In genomic region chr7:4724359-4724758, GRCm38 (mm10) we compare ENCODE assay signal across 16 mouse cellular contexts. TPM values are rescaled to one million over a fixed set of nuclear protein-coding genes. Genes with fewer than 3 reads are reported as not detected.
A peak's percentile ranks its signal among the peaks of the same experiment; 100 is the strongest.
DNase-seq lines count a peak whose midpoint lies in the region; ATAC-seq and TF ChIP-seq lines count a peak whose summit lies in the region.
"Had no signal": no experiment of that assay in that cellular context is flagged by ENCODE, and none has a peak within 500 bp of the region (broad histone marks: within the 10 kb centered on the region; RNA-seq: fewer than 3 reads in every experiment).

No protein-coding gene starts in this region.

- H3K27me3 ChIP-seq in lung, embryonic 14.5 days (ENCODE audit: insufficient read depth, low read length), result no peaks in the 10 kb centered on the region
- H3K27me3 ChIP-seq in stomach, embryonic 15.5 days (replicated peaks), result no peaks in the 10 kb centered on the region
- H3K27me3 ChIP-seq in midbrain, embryonic 11.5 days (ENCODE audit: control insufficient read depth, insufficient read depth, low read length), result no peaks in the 10 kb centered on the region
- H3K27me3 ChIP-seq: embryonic facial prominence, embryonic 13.5 days; forebrain, embryonic 12.5 days; limb, embryonic 15.5 days; midbrain, embryonic 15.5 days; Patski had no signal

- H3K9ac ChIP-seq in lung, embryonic 14.5 days, result no peak overlapping the region
- no peak overlapping the region for H3K9ac ChIP-seq in stomach, embryonic 15.5 days
- no peak overlapping the region for H3K9ac ChIP-seq in midbrain, embryonic 11.5 days (ENCODE audit: low read length)

- no peak overlapping the region for H3K4me2 ChIP-seq in lung, embryonic 14.5 days
- peak overlapping the region; percentile 59 for H3K4me2 ChIP-seq in stomach, embryonic 15.5 days
- H3K4me2 ChIP-seq in midbrain, embryonic 11.5 days, result no peak overlapping the region

- no peaks in the 10 kb centered on the region for H3K9me3 ChIP-seq in lung, embryonic 14.5 days (ENCODE audit: low read depth, low read length)
- no peaks in the 10 kb centered on the region for H3K9me3 ChIP-seq in stomach, embryonic 15.5 days
- H3K9me3 ChIP-seq in midbrain, embryonic 11.5 days (ENCODE audit: control insufficient read depth, low read length), result no peaks in the 10 kb centered on the region
- H3K9me3 ChIP-seq: embryonic facial prominence, embryonic 13.5 days; forebrain, embryonic 12.5 days; limb, embryonic 15.5 days; midbrain, embryonic 15.5 days had no signal

- H3K27ac ChIP-seq in lung, embryonic 14.5 days (ENCODE audit: low read depth), result no peak overlapping the region
- H3K27ac ChIP-seq in stomach, embryonic 15.5 days, result peak overlapping the region; percentile 82
- no peak overlapping the region for H3K27ac ChIP-seq in midbrain, embryonic 11.5 days (ENCODE audit: low read depth, low read length)
- H3K27ac ChIP-seq: embryonic facial prominence, embryonic 13.5 days; forebrain, embryonic 12.5 days; limb, embryonic 15.5 days; midbrain, embryonic 15.5 days had no signal

- peak; percentile 23 for DNase-seq in lung, embryonic 14.5 days
- no peak for DNase-seq in lung, postnatal 10 days
- DNase-seq in lung, postnatal 36 days, result peak; percentile 78
- DNase-seq in urinary bladder, postnatal 14 days (ENCODE audit: low spot score), result no peak
- DNase-seq in cerebellum, adult 9-11 months, result no peak
- no peak for DNase-seq in midbrain, embryonic 11.5 days (ENCODE audit: low spot score, missing footprints)
- DNase-seq: right cerebral cortex, postnatal 25 days had no signal

- no peak for TF ChIP-seq CTCF in lung, embryonic 14.5 days (IDR thresholded peaks at IDR 0.05; ENCODE audit: low read depth)

- H3K4me1 ChIP-seq in lung, embryonic 14.5 days (ENCODE audit: insufficient read depth), result no peaks in the 10 kb centered on the region
- peaks cover 10% of the 10 kb centered on the region; the same call in 1 of the 2 replicates for H3K4me1 ChIP-seq in stomach, embryonic 15.5 days
- H3K4me1 ChIP-seq in midbrain, embryonic 11.5 days (ENCODE audit: control insufficient read depth, insufficient read depth, low read length), result no peaks in the 10 kb centered on the region
- H3K4me1 ChIP-seq: embryonic facial prominence, embryonic 13.5 days; forebrain, embryonic 12.5 days; midbrain, embryonic 15.5 days had no signal

- no peak for ATAC-seq in lung, embryonic 14.5 days (ENCODE audit: insufficient read depth)
- peak; percentile 84 for ATAC-seq in granulocyte monocyte progenitor cell, adult 5-6 weeks (replicated peaks; ENCODE audit: poor library complexity, severe bottlenecking)
- ATAC-seq in stomach, embryonic 15.5 days (ENCODE audit: insufficient read depth, low FRiP score, low read depth), result peak; percentile 47; the same call in 1 of the 2 replicates
- ATAC-seq in midbrain, embryonic 11.5 days (ENCODE audit: low FRiP score), result no peak
- ATAC-seq: Patski had no signal

- no peaks in the 10 kb centered on the region for H3K36me3 ChIP-seq in lung, embryonic 14.5 days (ENCODE audit: insufficient read depth)
- no peaks in the 10 kb centered on the region for H3K36me3 ChIP-seq in stomach, embryonic 15.5 days
- H3K36me3 ChIP-seq in midbrain, embryonic 11.5 days (ENCODE audit: control insufficient read depth, insufficient read depth, low read length), result no peaks in the 10 kb centered on the region
- H3K36me3 ChIP-seq: embryonic facial prominence, embryonic 13.5 days; forebrain, embryonic 12.5 days; limb, embryonic 15.5 days; midbrain, embryonic 15.5 days had no signal

- H3K4me3 ChIP-seq in lung, embryonic 14.5 days (ENCODE audit: low read depth, low read length), result no peak overlapping the region
- peak overlapping the region; percentile 40 for H3K4me3 ChIP-seq in stomach, embryonic 15.5 days (replicated peaks)
- no peak overlapping the region for H3K4me3 ChIP-seq in midbrain, embryonic 11.5 days (ENCODE audit: low read depth, low read length)

- 29% methylated on average over 3 of the region's 3 CpGs for WGBS in lung, embryonic 14.5 days
- 31% methylated on average over 3 of the region's 3 CpGs for WGBS in stomach, embryonic 15.5 days
- 84% methylated on average over 3 of the region's 3 CpGs for WGBS in midbrain, embryonic 11.5 days

RNA-seq across cellular contexts. Expression of gene Tmem150b, which starts 0.7 kb away (rescaled TPM):
- not detected in 2 replicates for polyA plus RNA-seq in lung, embryonic 14.5 days (2014; fragmentation: Nextera tagmentation; extraction: Ambion mirVana)
- 32.7 and 33.4 TPM in 2 replicates for total RNA-seq in granulocyte monocyte progenitor cell, adult 5-6 weeks (2014; fragmentation: Nextera tagmentation)
- 13.5 and 18.5 TPM in 2 replicates for total RNA-seq in granulocyte monocyte progenitor cell, adult 5-6 weeks (2017)
- 0.85 and 0.88 TPM in 2 replicates for polyA plus RNA-seq in stomach, embryonic 15.5 days (2015; fragmentation: Nextera tagmentation; extraction: Ambion mirVana)
- not detected in 2 replicates for polyA plus RNA-seq in midbrain, embryonic 11.5 days (2014; fragmentation: Nextera tagmentation; extraction: Ambion mirVana)
- total RNA-seq: gastrocnemius, adult 18-20 months; left cerebral cortex, adult 18-20 months had no signal

RNA-seq across cellular contexts. Expression of gene Kmt5c, which starts 15.6 kb away (rescaled TPM):
- polyA plus RNA-seq in lung, embryonic 14.5 days (2014; fragmentation: Nextera tagmentation; extraction: Ambion mirVana), result 51.3 and 53.1 TPM in 2 replicates
- total RNA-seq in granulocyte monocyte progenitor cell, adult 5-6 weeks (2014; fragmentation: Nextera tagmentation), result 62.7 and 107 TPM in 2 replicates
- total RNA-seq in granulocyte monocyte progenitor cell, adult 5-6 weeks (2017), result 58.5 and 74.7 TPM in 2 replicates
- polyA plus RNA-seq in stomach, embryonic 15.5 days (2015; fragmentation: Nextera tagmentation; extraction: Ambion mirVana), result 57.2 and 61.4 TPM in 2 replicates
- 65.4 and 71.5 TPM in 2 replicates for polyA plus RNA-seq in midbrain, embryonic 11.5 days (2014; fragmentation: Nextera tagmentation; extraction: Ambion mirVana)

RNA-seq across cellular contexts. Expression of gene Cox6b2, which starts 28.5 kb away (rescaled TPM):
- 37.3 and 40.1 TPM in 2 replicates for polyA plus RNA-seq in lung, embryonic 14.5 days (2014; fragmentation: Nextera tagmentation; extraction: Ambion mirVana)
- 50.3 and 69.2 TPM in 2 replicates for total RNA-seq in granulocyte monocyte progenitor cell, adult 5-6 weeks (2014; fragmentation: Nextera tagmentation)
- total RNA-seq in granulocyte monocyte progenitor cell, adult 5-6 weeks (2017), result 28.9 and 30.7 TPM in 2 replicates
- 66.3 and 70.7 TPM in 2 replicates for polyA plus RNA-seq in stomach, embryonic 15.5 days (2015; fragmentation: Nextera tagmentation; extraction: Ambion mirVana)
- polyA plus RNA-seq in midbrain, embryonic 11.5 days (2014; fragmentation: Nextera tagmentation; extraction: Ambion mirVana), result 34.5 and 36.6 TPM in 2 replicates
- polyA plus RNA-seq: Patski had no signal

RNA-seq across cellular contexts. Expression of gene Brsk1, which starts 34.0 kb away (rescaled TPM):
- 1.4 and 1.6 TPM in 2 replicates for polyA plus RNA-seq in lung, embryonic 14.5 days (2014; fragmentation: Nextera tagmentation; extraction: Ambion mirVana)
- not detected in 2 replicates for total RNA-seq in granulocyte monocyte progenitor cell, adult 5-6 weeks (2014; fragmentation: Nextera tagmentation)
- not detected in 2 replicates for total RNA-seq in granulocyte monocyte progenitor cell, adult 5-6 weeks (2017)
- polyA plus RNA-seq in stomach, embryonic 15.5 days (2015; fragmentation: Nextera tagmentation; extraction: Ambion mirVana), result 0.94 and 1.3 TPM in 2 replicates
- polyA plus RNA-seq in midbrain, embryonic 11.5 days (2014; fragmentation: Nextera tagmentation; extraction: Ambion mirVana), result 2.3 and 3.2 TPM in 2 replicates

RNA-seq across cellular contexts. Expression of gene Hspbp1, which starts 39.5 kb away (rescaled TPM):
- polyA plus RNA-seq in lung, embryonic 14.5 days (2014; fragmentation: Nextera tagmentation; extraction: Ambion mirVana), result 94.0 and 98.5 TPM in 2 replicates
- 29.3 and 30.7 TPM in 2 replicates for total RNA-seq in granulocyte monocyte progenitor cell, adult 5-6 weeks (2014; fragmentation: Nextera tagmentation)
- 21.9 and 23.7 TPM in 2 replicates for total RNA-seq in granulocyte monocyte progenitor cell, adult 5-6 weeks (2017)
- 83.5 and 94.5 TPM in 2 replicates for polyA plus RNA-seq in stomach, embryonic 15.5 days (2015; fragmentation: Nextera tagmentation; extraction: Ambion mirVana)
- 111 and 113 TPM in 2 replicates for polyA plus RNA-seq in midbrain, embryonic 11.5 days (2014; fragmentation: Nextera tagmentation; extraction: Ambion mirVana)

Comparison
In these comparisons a context has a peak if more than half of its experiments do, and no peak if none do; other contexts are left out.
1. DNase-seq: peak in lung, embryonic 14.5 days (single experiment) and lung, postnatal 36 days (single experiment); none in lung, postnatal 10 days (single experiment), urinary bladder, postnatal 14 days (single experiment), cerebellum, adult 9-11 months (single experiment) and midbrain, embryonic 11.5 days (single experiment).
2. ATAC-seq: peak in granulocyte monocyte progenitor cell, adult 5-6 weeks (single experiment) and stomach, embryonic 15.5 days (single experiment); none in lung, embryonic 14.5 days (single experiment) and midbrain, embryonic 11.5 days (single experiment).